Mouse (Mus musculus): ENCODE data around the gene Dip2a. TPM values are rescaled to one million over a fixed set of nuclear protein-coding genes. Genes with fewer than 3 reads are reported as not detected.
A peak's percentile ranks its signal among the peaks of the same experiment; 100 is the strongest.

The Dip2a gene
- polyA plus RNA-seq, 1 experiment from 2014 or later: 8.2 TPM

DNA sequence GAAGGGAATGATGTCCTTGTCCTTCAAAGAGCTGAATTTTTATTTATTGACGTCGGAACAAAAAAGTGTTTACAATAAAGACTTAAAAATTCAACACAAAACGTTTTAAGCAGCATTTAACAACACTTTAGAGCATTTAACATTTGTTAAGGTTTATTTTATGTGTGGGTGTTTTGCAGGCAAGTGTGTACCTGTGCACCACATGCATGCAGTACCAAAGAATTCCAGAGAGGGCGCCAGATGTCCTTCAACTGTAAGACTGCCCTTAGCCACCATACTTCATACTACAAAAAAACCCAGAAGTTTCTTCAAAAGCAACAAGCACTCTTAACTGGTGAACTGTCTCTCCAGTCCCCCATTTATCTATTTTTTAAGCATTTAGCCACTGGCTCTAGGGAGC, 1.5 kb upstream of the Dip2a start:
- DNase-seq (ENCODE audit: low spot score): peak; percentile 53
- H3K4me1 ChIP-seq (replicated peaks): peaks cover 23% of the 10 kb centered on the region
- no peak overlapping the region for H3K27ac ChIP-seq
- H3K4me3 ChIP-seq: no peak overlapping the region
- no peaks in the 10 kb centered on the region for H3K9me3 ChIP-seq
- 6% methylated on average over 4 of the region's 4 CpGs for WGBS
- no peaks in the 10 kb centered on the region for H3K27me3 ChIP-seq (ENCODE audit: insufficient read depth, poor library complexity, severe bottlenecking)
- H3K36me3 ChIP-seq: peaks cover 27% of the 10 kb centered on the region

DNA sequence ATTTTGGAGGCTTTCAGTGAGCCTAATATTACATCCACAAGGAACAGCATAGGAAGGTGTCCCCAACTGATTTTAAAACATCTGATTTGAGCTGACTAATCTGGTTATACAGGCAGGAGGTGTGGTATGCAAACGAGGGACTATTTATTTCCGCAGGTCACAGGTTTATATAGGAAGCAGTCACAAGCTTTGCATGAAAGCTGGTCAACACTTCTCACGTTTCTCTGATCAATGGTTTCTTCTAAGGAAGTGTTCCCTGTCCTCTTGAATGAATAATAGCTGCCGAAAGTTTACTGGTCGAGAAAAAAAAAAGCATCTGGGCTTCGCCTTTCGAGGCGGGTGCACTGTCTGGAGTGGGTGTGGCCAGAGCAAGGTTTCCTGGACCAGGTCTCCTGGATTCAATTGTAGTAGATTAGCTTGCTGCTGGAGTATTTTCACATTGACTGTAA, 976 bp upstream of the Dip2a start:
- H3K4me1 ChIP-seq (replicated peaks): peaks cover 23% of the 10 kb centered on the region
- H3K36me3 ChIP-seq: peaks cover 21% of the 10 kb centered on the region
- no peaks in the 10 kb centered on the region for H3K9me3 ChIP-seq
- no peak overlapping the region for H3K27ac ChIP-seq
- no peak for DNase-seq (ENCODE audit: low spot score)
- 28% methylated on average over 8 of the region's 8 CpGs for WGBS
- peak overlapping the region; percentile 72 for H3K4me3 ChIP-seq
- no peaks in the 10 kb centered on the region for H3K27me3 ChIP-seq (ENCODE audit: insufficient read depth, poor library complexity, severe bottlenecking)

DNA sequence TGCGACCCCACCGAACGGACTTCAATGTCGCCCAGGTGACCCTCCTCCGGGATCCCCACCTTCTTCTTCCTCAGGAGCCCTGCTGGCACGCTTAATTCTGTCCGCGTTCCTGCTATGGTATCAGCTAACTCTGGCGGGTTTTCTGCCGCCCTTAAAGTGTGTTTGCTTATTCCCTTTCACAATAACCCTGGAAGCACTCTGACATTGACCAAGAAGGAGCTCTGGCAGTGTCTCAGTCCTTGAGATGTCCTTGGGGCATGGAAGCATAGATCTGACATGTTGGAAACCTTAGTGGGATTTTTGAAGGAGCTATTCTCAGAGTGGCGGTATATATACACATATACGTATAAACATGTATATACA, 430 bp upstream of the Dip2a start:
- Histone ChIP-seq H3K27me3 (ENCODE audit: insufficient read depth, poor library complexity, severe bottlenecking) (no peaks in the 10 kb centered on the region), H3K4me3 (peak overlapping the region; percentile 72), H3K4me1 (replicated peaks) (peaks cover 23% of the 10 kb centered on the region), H3K9me3 (no peaks in the 10 kb centered on the region), H3K36me3 (peaks cover 16% of the 10 kb centered on the region), H3K27ac (peak overlapping the region; percentile 94)
- 7% methylated on average over 12 of the region's 12 CpGs for WGBS
- no peak for DNase-seq (ENCODE audit: low spot score)

DNA sequence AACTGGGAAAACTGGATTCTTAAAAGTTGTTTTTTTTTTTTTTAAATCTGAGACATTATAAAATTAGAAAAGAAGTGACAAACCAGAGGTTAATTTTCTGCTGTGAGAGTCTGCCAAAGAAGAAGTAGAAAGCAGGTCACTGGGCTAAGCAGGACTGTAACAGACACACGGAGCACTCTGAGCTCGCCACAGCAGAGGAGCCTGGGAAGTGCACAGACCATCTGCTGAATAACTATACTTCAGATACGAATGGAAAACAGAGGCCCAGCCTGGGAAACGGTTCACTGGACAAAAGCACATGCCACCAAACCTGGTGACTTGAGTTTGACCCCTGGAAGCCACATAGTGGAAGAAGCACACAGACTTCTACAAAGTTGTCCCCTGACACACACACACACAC, 10.7 kb downstream of the Dip2a start:
- Histone ChIP-seq H3K27me3 (ENCODE audit: insufficient read depth, poor library complexity, severe bottlenecking) (no peaks in the 10 kb centered on the region), H3K4me3 (no peak overlapping the region), H3K9me3 (no peaks in the 10 kb centered on the region), H3K36me3 (no peaks in the 10 kb centered on the region), H3K4me1 (replicated peaks) (peaks cover 9% of the 10 kb centered on the region; the same call in 1 of the 2 replicates), H3K27ac (no peak overlapping the region)
- 46% methylated on average over 4 of the region's 4 CpGs for WGBS
- DNase-seq (ENCODE audit: low spot score): no peak

DNA sequence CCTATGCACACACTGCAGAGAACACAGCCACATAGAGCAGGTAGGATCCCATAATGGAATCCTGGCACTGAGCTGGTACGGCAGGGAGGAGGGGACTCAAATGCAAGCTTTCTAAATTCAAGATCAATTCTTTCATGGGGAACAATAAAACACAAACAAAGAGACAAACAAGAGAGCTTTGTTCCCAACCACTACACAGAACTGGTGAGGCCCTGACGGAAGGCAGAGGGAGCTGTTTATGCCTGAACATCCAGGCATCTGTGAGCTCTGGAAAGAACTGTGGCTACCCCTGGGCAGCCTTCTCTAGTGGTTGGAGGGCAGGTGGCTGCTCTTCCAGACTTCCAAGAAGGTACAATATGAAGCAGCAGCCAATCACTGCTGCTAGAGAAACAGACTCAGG, 13.1 kb downstream of the Dip2a start:
- Histone ChIP-seq H3K9me3 (no peaks in the 10 kb centered on the region), H3K4me1 (replicated peaks) (peaks cover 9% of the 10 kb centered on the region; the same call in 1 of the 2 replicates), H3K27me3 (ENCODE audit: insufficient read depth, poor library complexity, severe bottlenecking) (no peaks in the 10 kb centered on the region), H3K4me3 (no peak overlapping the region), H3K27ac (no peak overlapping the region), H3K36me3 (no peaks in the 10 kb centered on the region)
- WGBS: 53% methylated on average over 2 of the region's 2 CpGs
- no peak for DNase-seq (ENCODE audit: low spot score)

DNA sequence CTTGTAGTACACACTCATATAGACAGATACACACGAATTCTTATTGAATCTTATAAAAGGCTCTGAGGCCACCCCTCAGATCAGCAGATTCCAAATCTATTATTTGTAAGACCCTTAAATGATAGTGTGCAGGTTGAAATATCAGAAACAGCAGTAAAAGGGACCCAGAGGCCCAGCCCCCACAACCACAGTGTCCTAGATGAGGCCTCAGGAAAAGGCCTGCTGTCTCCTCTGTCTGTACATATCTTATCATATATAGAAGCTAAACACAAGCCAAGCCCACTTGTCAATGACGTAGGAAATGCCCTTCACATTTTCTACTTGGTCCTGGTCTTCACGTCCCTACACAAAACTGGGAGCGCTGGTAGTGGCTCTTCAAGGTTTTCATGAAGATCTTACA, 16.0 kb downstream of the Dip2a start:
- no peak overlapping the region for H3K27ac ChIP-seq
- peaks cover 6% of the 10 kb centered on the region; the same call in 1 of the 2 replicates for H3K4me1 ChIP-seq (replicated peaks)
- no peak overlapping the region for H3K4me3 ChIP-seq
- H3K27me3 ChIP-seq (ENCODE audit: insufficient read depth, poor library complexity, severe bottlenecking): no peaks in the 10 kb centered on the region
- 92% methylated on average over 4 of the region's 4 CpGs for WGBS
- H3K9me3 ChIP-seq: no peaks in the 10 kb centered on the region
- no peaks in the 10 kb centered on the region for H3K36me3 ChIP-seq
- DNase-seq (ENCODE audit: low spot score): no peak

DNA sequence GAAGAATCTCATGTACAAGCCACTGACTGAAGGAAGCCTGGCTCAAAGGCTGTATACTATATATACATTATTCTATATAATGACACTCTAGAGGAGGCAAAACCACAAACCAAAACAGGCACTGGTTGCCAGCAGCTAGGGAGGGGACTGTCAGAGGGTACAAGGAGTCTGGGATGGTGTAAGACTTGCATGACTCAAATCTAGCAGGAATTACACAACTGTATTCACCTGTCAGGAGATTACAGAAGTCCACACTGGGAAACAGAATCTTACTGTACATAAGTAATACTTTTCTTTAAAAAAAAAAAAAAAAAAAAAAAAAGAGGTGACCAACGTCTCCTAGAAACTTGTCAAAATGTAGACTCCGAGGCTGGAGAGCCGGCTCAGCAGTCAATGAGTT, 16.5 kb downstream of the Dip2a start:
- Histone ChIP-seq H3K4me3 (no peak overlapping the region), H3K9me3 (no peaks in the 10 kb centered on the region), H3K27ac (no peak overlapping the region), H3K4me1 (replicated peaks) (peaks cover 6% of the 10 kb centered on the region; the same call in 1 of the 2 replicates), H3K27me3 (ENCODE audit: insufficient read depth, poor library complexity, severe bottlenecking) (no peaks in the 10 kb centered on the region), H3K36me3 (no peaks in the 10 kb centered on the region)
- 95% methylated on average over 3 of the region's 3 CpGs for WGBS
- DNase-seq (ENCODE audit: low spot score): no peak

DNA sequence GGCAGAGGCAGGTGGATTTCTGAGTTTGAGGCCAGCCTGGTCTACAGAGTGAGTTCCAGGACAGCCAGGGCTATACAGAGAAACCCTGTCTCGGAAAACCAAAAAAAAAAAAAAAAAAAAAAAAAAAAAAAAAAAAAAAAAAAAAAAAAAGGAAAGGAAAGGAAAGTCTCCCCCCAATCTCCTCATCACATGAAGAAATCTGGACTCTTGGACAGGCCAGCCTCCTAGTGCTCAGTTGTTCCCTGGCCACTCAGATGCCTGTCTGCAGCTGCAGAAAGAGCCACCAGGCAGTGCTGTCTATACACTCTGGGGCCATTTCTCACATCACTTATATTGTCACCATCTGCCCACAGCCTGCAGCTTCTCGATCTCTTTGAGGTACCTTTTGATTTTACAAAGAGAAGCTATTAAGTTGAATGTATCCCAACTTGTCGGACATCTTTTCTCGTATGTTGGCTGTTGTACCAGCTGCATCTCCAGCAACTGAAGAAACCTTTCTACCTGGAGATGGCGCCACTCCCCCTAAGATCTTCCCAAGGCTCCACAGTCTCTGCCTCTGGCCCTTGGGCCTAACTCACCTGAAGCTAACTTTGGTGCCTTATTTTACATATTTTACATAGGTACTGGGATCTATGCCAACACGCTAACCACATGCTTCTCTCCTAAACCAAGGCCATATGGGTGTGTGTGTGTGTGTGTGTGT, 18.6 kb downstream of the Dip2a start:
- no peak overlapping the region for H3K27ac ChIP-seq
- no peaks in the 10 kb centered on the region for H3K27me3 ChIP-seq (ENCODE audit: insufficient read depth, poor library complexity, severe bottlenecking)
- H3K4me3 ChIP-seq: no peak overlapping the region
- H3K36me3 ChIP-seq: no peaks in the 10 kb centered on the region
- DNase-seq (ENCODE audit: low spot score): no peak
- no peaks in the 10 kb centered on the region for H3K9me3 ChIP-seq
- H3K4me1 ChIP-seq (replicated peaks): no peaks in the 10 kb centered on the region
- WGBS: 74% methylated on average over 6 of the region's 6 CpGs

DNA sequence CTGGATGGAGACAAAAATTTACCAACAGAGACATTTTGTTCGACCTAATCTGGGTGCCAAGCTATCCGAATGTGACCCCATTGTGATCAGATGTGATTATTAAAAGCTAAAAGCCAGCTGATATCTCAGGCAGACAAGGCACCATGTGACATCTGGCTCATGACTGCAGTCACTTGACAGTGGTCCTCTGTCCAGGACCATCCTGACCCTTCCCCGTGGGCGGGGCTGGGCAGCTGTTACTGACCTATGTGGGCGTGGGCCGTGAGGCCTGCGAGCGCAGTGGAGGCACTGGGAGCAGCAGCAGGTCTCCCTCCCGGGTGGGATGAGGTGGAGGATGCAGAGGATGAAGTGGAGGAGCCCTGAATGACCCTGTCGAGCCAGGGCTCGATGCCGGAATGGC, 27.5 kb downstream of the Dip2a start:
- 83% methylated on average over 12 of the region's 12 CpGs for WGBS

DNA sequence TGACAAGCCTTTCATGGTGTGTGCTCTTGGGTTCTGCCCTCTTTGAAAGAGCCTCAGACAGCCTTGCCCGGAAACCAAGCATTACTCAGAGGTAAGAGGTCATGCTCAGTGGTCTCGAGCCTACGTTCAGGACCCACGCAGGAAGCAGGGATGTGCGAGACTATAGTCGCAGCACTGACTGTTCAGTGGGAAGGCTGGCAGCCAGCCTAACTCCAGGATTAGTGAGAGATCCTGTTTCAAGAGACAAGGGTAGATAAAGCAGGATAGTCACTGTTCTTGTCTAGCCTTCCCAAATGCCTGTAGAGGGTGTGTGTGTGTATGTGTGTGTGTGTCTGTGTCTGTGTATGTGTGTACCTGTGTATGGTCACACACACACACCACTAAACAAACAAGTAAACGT, 28.9 kb downstream of the Dip2a start:
- Histone ChIP-seq H3K36me3 (peaks cover 56% of the 10 kb centered on the region), H3K9me3 (0 out of 2 replicates have a peak, but pooled peaks cover 5% of the 10 kb centered on the region), H3K4me1 (replicated peaks) (0 out of 2 replicates have a peak, but pooled peaks cover 3% of the 10 kb centered on the region), H3K27me3 (ENCODE audit: insufficient read depth, poor library complexity, severe bottlenecking) (no peaks in the 10 kb centered on the region), H3K27ac (no peak overlapping the region), H3K4me3 (no peak overlapping the region)
- WGBS: 86% methylated on average over 7 of the region's 7 CpGs
- no peak for DNase-seq (ENCODE audit: low spot score)

More for the DNA sequence above, 27.5 kb downstream of the Dip2a start:
- no peaks in the 10 kb centered on the region for H3K27me3 ChIP-seq (ENCODE audit: insufficient read depth, poor library complexity, severe bottlenecking)
- H3K4me3 ChIP-seq: no peak overlapping the region
- H3K4me1 ChIP-seq (replicated peaks): 0 out of 2 replicates have a peak, but pooled peaks cover 3% of the 10 kb centered on the region
- H3K36me3 ChIP-seq: peaks cover 49% of the 10 kb centered on the region
- no peak overlapping the region for H3K27ac ChIP-seq
- DNase-seq (ENCODE audit: low spot score): no peak
- 0 out of 2 replicates have a peak, but pooled peaks cover 5% of the 10 kb centered on the region for H3K9me3 ChIP-seq

DNA sequence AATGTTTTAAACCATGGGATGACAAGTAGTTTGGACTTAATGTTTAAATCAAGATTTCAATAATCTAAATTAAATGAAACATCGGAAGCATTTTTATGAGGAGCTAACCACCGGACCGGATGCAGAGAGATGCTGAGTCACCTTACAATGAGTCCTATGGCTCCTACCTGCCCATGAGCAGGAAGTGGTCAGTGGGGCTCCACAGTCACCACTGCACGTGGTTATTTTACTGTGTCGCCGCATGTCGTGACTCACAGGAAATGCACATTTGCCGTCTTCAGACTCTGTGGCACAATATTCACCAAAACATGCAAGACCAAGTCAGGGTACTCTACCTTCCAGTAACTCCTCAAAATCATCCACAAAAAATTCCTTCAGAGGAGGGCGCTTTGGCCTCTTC, 38.4 kb downstream of the Dip2a start:
- Histone ChIP-seq H3K36me3 (peaks cover 55% of the 10 kb centered on the region), H3K4me1 (replicated peaks) (no peaks in the 10 kb centered on the region), H3K27me3 (ENCODE audit: insufficient read depth, poor library complexity, severe bottlenecking) (no peaks in the 10 kb centered on the region), H3K27ac (no peak overlapping the region), H3K9me3 (no peaks in the 10 kb centered on the region), H3K4me3 (no peak overlapping the region)
- 94% methylated on average over 9 of the region's 9 CpGs for WGBS
- no peak for DNase-seq (ENCODE audit: low spot score)

DNA sequence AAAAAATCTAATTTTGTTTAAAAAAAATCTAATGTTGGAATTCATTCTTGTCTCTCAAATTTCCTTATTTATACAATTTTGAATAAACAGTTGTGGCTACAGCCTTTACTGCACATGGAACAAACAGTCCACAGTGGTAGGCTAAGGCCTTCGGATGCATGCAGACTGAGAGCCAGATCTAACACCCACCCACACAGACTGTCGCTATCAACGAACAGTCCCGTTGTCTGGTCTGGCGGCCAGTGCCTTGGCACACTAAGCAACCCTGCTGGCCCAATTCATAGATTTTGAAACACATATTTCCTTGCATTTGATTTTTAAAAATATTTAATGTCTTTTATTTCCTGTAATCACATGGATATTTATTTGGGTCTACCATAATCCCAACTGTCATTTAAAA, 45.0 kb downstream of the Dip2a start:
- 94% methylated on average over 5 of the region's 5 CpGs for WGBS
- H3K36me3 ChIP-seq: peaks cover 58% of the 10 kb centered on the region
- no peak overlapping the region for H3K27ac ChIP-seq

DNA sequence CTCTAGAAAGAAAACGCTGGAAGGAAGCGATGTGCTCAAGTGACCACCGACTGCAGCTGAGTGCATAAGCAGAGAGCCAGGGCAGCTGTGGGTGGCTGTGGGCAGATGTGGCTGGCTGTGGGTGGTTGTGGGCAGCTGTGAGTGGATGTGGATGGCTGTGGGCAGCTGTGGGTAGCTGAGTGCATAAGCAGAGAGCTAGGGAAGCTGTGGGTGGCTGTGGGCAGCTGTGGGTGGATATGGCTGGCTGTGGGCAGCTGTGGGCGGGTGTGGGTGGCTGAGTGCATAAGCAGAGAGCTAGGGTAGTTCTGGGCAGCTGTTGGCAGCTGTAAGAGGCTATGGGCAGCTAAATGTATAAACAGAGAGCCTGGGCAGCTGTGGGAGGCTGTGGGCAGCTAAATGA, 51.9 kb downstream of the Dip2a start:
- peaks cover 91% of the 10 kb centered on the region for H3K36me3 ChIP-seq
- no peak overlapping the region for H3K4me3 ChIP-seq
- no peaks in the 10 kb centered on the region for H3K27me3 ChIP-seq (ENCODE audit: insufficient read depth, poor library complexity, severe bottlenecking)
- 95% methylated on average over 4 of the region's 4 CpGs for WGBS
- H3K27ac ChIP-seq: no peak overlapping the region
- H3K4me1 ChIP-seq (replicated peaks): no peaks in the 10 kb centered on the region
- DNase-seq (ENCODE audit: low spot score): no peak
- no peaks in the 10 kb centered on the region for H3K9me3 ChIP-seq

More for the DNA sequence above, 45.0 kb downstream of the Dip2a start:
- Histone ChIP-seq H3K27me3 (ENCODE audit: insufficient read depth, poor library complexity, severe bottlenecking) (no peaks in the 10 kb centered on the region), H3K4me3 (no peak overlapping the region), H3K9me3 (no peaks in the 10 kb centered on the region), H3K4me1 (replicated peaks) (no peaks in the 10 kb centered on the region)
- DNase-seq (ENCODE audit: low spot score): no peak

Measured in hindbrain, embryonic 10.5 days (tissue).